Mouse (Mus musculus): ENCODE measurements around the gene Parl. TPM values are rescaled to one million over a fixed set of nuclear protein-coding genes. Genes with fewer than 3 reads are reported as not detected.

The Parl gene
- polyA plus RNA-seq, 1 experiment from 2014 or later = 69.0 TPM

DNA sequence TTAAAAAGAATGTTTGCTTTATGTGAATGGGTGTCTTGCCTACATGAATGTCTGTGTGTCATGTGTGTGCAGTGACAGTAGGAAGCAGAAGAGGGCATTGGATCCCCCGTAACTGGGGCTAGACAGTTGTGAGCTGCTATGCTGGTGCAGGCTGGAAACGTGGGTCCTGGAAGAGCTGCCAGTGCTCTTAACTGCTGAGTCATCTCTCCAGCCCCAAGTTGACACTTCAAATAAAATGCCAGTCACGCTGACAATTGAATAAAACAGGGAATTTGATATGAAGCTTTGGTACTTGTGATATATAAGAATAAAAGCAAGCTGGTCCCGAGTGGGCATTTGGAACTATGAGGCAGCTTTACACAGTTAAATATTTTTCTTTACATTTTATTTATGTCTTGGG lies 21.9 kb downstream of the Parl start:
- no peaks in the 10 kb centered on the region for H3K27me3 ChIP-seq (replicated peaks)

GRCm38 (mm10) chr16:20279395-20279794 lies 22.8 kb downstream of the Parl start:
- no peak overlapping the region for H3K4me3 ChIP-seq (replicated peaks)
- H3K4me2 ChIP-seq = no peak overlapping the region
- no peaks in the 10 kb centered on the region for H3K4me1 ChIP-seq
- H3K27ac ChIP-seq (replicated peaks) = no peak overlapping the region
- H3K36me3 ChIP-seq = peaks cover 59% of the 10 kb centered on the region
- no peak overlapping the region for H3K9ac ChIP-seq (replicated peaks)
- 0 out of 2 replicates have a peak, but pooled peaks cover 4% of the 10 kb centered on the region for H3K9me3 ChIP-seq (replicated peaks)
- ATAC-seq (ENCODE audit: low FRiP score) = no peak
- 98% methylated on average over 5 of the region's 5 CpGs for WGBS
- no peaks in the 10 kb centered on the region for H3K27me3 ChIP-seq (replicated peaks)

More for the DNA sequence above, 21.9 kb downstream of the Parl start:
- WGBS = 87% methylated on average over 4 of the region's 4 CpGs
- H3K36me3 ChIP-seq = peaks cover 67% of the 10 kb centered on the region
- no peak overlapping the region for H3K27ac ChIP-seq (replicated peaks)
- no peak overlapping the region for H3K9ac ChIP-seq (replicated peaks)
- no peak overlapping the region for H3K4me3 ChIP-seq (replicated peaks)
- H3K4me2 ChIP-seq = no peak overlapping the region
- no peaks in the 10 kb centered on the region for H3K4me1 ChIP-seq
- 0 out of 2 replicates have a peak, but pooled peaks cover 4% of the 10 kb centered on the region for H3K9me3 ChIP-seq (replicated peaks)
- no peak for ATAC-seq (ENCODE audit: low FRiP score)

GRCm38 (mm10) chr16:20272994-20273393 lies 29.2 kb downstream of the Parl start:
- Histone ChIP-seq H3K4me2 (no peak overlapping the region), H3K27ac (replicated peaks) (no peak overlapping the region), H3K4me3 (replicated peaks) (no peak overlapping the region), H3K36me3 (peaks cover 2% of the 10 kb centered on the region), H3K27me3 (replicated peaks) (no peaks in the 10 kb centered on the region), H3K9me3 (replicated peaks) (0 out of 2 replicates have a peak, but pooled peaks cover 4% of the 10 kb centered on the region), H3K9ac (replicated peaks) (no peak overlapping the region), H3K4me1 (no peaks in the 10 kb centered on the region)
- 47% methylated on average over 3 of the region's 3 CpGs for WGBS
- ATAC-seq (ENCODE audit: low FRiP score) = no peak

- no peaks in the 10 kb centered on the region for H3K27me3 ChIP-seq (replicated peaks)
- H3K9me3 ChIP-seq (replicated peaks) = no peaks in the 10 kb centered on the region
- H3K9ac ChIP-seq (replicated peaks) = no peak overlapping the region
- no peaks in the 10 kb centered on the region for H3K4me1 ChIP-seq
- ATAC-seq (ENCODE audit: low FRiP score) = no peak
- 80% methylated on average over 4 of the region's 4 CpGs for WGBS
- no peak overlapping the region for H3K4me2 ChIP-seq
- no peaks in the 10 kb centered on the region for H3K36me3 ChIP-seq
- no peak overlapping the region for H3K27ac ChIP-seq (replicated peaks)
- no peak overlapping the region for H3K4me3 ChIP-seq (replicated peaks)
Measured at GRCm38 (mm10) chr16:20271339-20271738, 30.8 kb downstream of the Parl start.

DNA sequence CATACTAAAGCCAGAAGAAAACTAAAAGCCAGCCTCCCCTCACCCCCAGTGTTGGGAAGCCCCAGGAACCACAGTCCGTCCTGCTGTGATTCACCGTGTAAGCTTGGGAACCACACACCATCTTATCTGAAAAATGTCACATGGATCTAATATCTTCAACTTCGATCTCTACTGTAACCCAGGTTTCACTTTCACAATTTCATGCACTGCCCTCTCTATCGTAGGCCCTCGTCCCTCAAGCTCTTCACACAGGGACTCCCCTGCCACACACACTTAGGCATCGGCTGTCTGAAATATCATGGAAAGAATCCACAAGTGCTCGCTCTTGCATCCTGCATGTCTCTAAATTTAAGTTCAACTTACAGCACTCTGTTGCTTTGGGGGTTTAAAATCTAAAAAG lies 37.1 kb downstream of the Parl start:
- 83% methylated on average over 7 of the region's 7 CpGs for WGBS
- Histone ChIP-seq H3K4me2 (no peak overlapping the region), H3K4me3 (replicated peaks) (no peak overlapping the region), H3K27me3 (replicated peaks) (no peaks in the 10 kb centered on the region), H3K9ac (replicated peaks) (no peak overlapping the region), H3K36me3 (no peaks in the 10 kb centered on the region), H3K27ac (replicated peaks) (no peak overlapping the region), H3K9me3 (replicated peaks) (no peaks in the 10 kb centered on the region), H3K4me1 (no peaks in the 10 kb centered on the region)
- no peak for ATAC-seq (ENCODE audit: low FRiP score)

- Histone ChIP-seq H3K9ac (replicated peaks) (no peak overlapping the region), H3K27ac (replicated peaks) (no peak overlapping the region), H3K4me1 (no peaks in the 10 kb centered on the region), H3K27me3 (replicated peaks) (no peaks in the 10 kb centered on the region), H3K9me3 (replicated peaks) (no peaks in the 10 kb centered on the region), H3K36me3 (no peaks in the 10 kb centered on the region), H3K4me3 (replicated peaks) (no peak overlapping the region), H3K4me2 (no peak overlapping the region)
- 79% methylated on average over 5 of the region's 5 CpGs for WGBS
- ATAC-seq (ENCODE audit: low FRiP score) = no peak
Measured at GRCm38 (mm10) chr16:20257926-20258325, 44.3 kb downstream of the Parl start.

DNA sequence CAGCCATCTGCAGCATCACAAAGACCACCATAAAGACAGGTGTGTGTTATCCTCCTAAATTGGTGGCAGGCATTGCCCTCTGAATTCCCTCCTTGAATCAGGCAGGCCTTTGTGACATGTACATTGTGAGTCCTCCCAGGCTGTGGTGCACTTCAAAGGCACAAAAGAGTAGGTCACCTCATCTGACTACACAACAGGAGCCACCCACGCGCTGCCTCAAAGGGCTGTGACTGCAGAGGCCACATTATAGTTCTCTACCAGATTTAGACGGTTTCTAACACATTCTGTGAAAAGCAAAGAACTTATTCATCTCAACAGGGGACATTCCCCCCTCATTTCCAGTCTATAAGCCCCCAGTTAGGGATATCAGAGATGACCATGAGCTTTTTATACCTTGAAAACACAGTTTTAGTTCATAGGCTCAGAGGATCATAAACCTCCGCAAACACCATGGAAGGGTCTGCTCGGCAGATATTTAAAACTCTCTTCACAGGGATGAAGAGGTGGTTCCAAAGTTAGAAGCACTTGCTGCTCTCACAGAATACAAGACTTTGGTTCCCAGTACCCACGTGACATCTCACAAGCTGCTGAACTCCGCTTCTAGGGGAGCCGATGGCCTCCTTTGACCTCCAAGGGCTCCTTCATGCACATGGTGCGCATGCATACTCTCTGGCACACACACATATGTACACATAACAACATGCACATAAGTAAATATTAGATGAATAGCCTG lies 53.6 kb downstream of the Parl start:
- no peaks in the 10 kb centered on the region for H3K9me3 ChIP-seq (replicated peaks)

DNA sequence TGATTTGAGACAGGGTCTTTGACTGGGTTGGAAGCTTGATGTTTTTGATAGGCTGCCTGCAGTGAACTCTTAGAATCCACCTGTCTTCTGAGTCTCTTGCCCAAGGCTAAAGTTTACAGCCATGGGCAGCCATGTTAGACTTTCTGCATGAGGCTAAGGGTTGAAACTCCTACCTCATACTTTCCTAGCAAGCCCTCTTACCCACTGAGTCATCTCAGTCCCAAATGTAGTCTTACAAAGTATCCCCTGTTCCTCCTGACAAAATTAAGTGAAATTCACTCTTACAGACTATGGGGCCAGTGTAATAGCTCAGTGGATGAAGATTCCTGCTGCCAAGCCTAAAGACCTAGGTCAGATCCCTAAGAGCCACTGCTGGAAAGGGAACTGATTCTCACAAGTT lies 55.1 kb downstream of the Parl start:
- Histone ChIP-seq H3K9me3 (replicated peaks) (no peaks in the 10 kb centered on the region), H3K4me2 (no peak overlapping the region), H3K27ac (replicated peaks) (no peak overlapping the region), H3K4me3 (replicated peaks) (no peak overlapping the region), H3K27me3 (replicated peaks) (no peaks in the 10 kb centered on the region), H3K36me3 (no peaks in the 10 kb centered on the region), H3K9ac (replicated peaks) (no peak overlapping the region), H3K4me1 (no peaks in the 10 kb centered on the region)
- ATAC-seq (ENCODE audit: low FRiP score) = no peak

More for the DNA sequence above, 53.6 kb downstream of the Parl start:
- H3K4me2 ChIP-seq = no peak overlapping the region
- WGBS = 85% methylated on average over 9 of the region's 9 CpGs
- no peaks in the 10 kb centered on the region for H3K4me1 ChIP-seq
- no peak overlapping the region for H3K9ac ChIP-seq (replicated peaks)
- no peaks in the 10 kb centered on the region for H3K27me3 ChIP-seq (replicated peaks)
- no peak overlapping the region for H3K4me3 ChIP-seq (replicated peaks)
- ATAC-seq (ENCODE audit: low FRiP score) = no peak
- H3K27ac ChIP-seq (replicated peaks) = no peak overlapping the region
- no peaks in the 10 kb centered on the region for H3K36me3 ChIP-seq

GRCm38 (mm10) chr16:20240468-20241414 lies 61.4 kb downstream of the Parl start, which contains the start of gene Map6d1:
TSS of gene Map6d1 (minus strand) at chr16:20241358.
- Histone ChIP-seq H3K4me2 (peak within 1 kb of the TSS; percentile 78), H3K27ac (replicated peaks) (peak within 1 kb of the TSS; percentile 86), H3K9ac (replicated peaks) (peak within 1 kb of the TSS; percentile 82), H3K36me3 (peaks cover 4% of the 10 kb centered on the region; the same call in 1 of the 2 replicates), H3K4me3 (replicated peaks) (peak within 1 kb of the TSS; percentile 73), H3K4me1 (peaks cover 20% of the 10 kb centered on the region), H3K27me3 (replicated peaks) (no peaks in the 10 kb centered on the region), H3K9me3 (replicated peaks) (no peaks in the 10 kb centered on the region)
- ATAC-seq (ENCODE audit: low FRiP score) = peak; percentile 89
- WGBS = under 1% methylated on average over 89 of the region's 90 CpGs

DNA sequence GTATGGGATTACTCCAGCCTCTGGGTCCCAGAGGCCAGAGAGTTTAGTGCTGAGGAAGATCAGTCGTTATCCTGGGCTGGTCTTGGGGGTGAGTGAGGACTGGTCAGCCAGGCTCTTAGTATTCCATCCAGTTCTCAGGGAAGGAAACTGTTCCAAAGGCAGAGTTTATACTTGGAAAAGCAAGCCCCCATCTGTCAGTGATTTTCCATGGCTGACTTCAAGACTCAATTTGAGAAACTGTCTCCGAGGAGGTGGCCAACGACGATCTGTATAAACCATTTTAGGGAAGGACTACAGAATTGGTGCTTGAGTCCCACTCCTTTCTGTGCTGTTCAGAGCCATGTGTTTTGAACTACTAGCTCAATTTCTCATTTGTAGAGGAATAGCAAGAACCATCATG lies 63.5 kb downstream of the Parl start:
- no peak overlapping the region for H3K27ac ChIP-seq (replicated peaks)
- peaks cover 20% of the 10 kb centered on the region for H3K4me1 ChIP-seq
- no peak overlapping the region for H3K9ac ChIP-seq (replicated peaks)
- H3K27me3 ChIP-seq (replicated peaks) = no peaks in the 10 kb centered on the region
- no peak for ATAC-seq (ENCODE audit: low FRiP score)
- H3K4me3 ChIP-seq (replicated peaks) = no peak overlapping the region
- peaks cover 15% of the 10 kb centered on the region for H3K36me3 ChIP-seq
- H3K9me3 ChIP-seq (replicated peaks) = no peaks in the 10 kb centered on the region
- WGBS = 92% methylated on average over 4 of the region's 4 CpGs
- no peak overlapping the region for H3K4me2 ChIP-seq

GRCm38 (mm10) chr16:20237426-20237825 lies 64.8 kb downstream of the Parl start:
- Histone ChIP-seq H3K9ac (replicated peaks) (no peak overlapping the region), H3K4me1 (peaks cover 20% of the 10 kb centered on the region), H3K9me3 (replicated peaks) (no peaks in the 10 kb centered on the region), H3K27ac (replicated peaks) (peak overlapping the region; percentile 3; the same call in 1 of the 2 replicates), H3K27me3 (replicated peaks) (no peaks in the 10 kb centered on the region), H3K4me2 (no peak overlapping the region), H3K4me3 (replicated peaks) (no peak overlapping the region), H3K36me3 (peaks cover 22% of the 10 kb centered on the region)
- WGBS = 49% methylated on average over 4 of the region's 4 CpGs
- no peak for ATAC-seq (ENCODE audit: low FRiP score)

Data from neural tube, embryonic 15.5 days (tissue).